Mouse (Mus musculus): ENCODE results near the gene Timm10b. TPM values are rescaled to one million over a fixed set of nuclear protein-coding genes. Genes with fewer than 3 reads are reported as not detected.

Gene Timm10b
- total RNA-seq, 2 experiments from 2014 or later, result 67.8 to 76.8 TPM

DNA sequence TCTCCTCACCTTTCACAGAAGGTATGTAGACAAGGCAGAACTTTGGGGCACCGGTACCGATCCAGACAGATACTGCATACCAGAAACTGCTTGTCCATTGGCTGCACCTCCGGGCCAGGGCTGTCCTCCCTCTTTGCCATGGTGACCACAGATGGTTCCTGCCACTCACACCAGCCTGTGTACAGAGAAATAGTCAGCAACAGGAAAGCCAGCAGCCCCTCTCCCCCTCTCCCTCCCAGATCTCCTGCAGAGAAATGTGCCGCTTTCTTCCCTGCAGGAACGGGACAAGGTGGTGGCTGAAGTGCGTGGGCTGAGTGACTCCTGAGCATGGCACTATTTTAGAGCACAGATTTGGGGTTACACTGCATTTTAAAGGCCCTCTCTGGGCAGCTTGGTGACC, 14.5 kb upstream of the Timm10b start:
- intact Hi-C loops (cut with DNase I), result no loop called here
- no peak for DNase-seq (ENCODE audit: extremely low spot score in 1 of 2, low spot score in 2 of 2)
- H3K4me3 ChIP-seq, result no peak overlapping the region
- H3K27ac ChIP-seq, result no peak overlapping the region
- TF ChIP-seq CTCF (IDR thresholded peaks at IDR 0.05), result no peak

DNA sequence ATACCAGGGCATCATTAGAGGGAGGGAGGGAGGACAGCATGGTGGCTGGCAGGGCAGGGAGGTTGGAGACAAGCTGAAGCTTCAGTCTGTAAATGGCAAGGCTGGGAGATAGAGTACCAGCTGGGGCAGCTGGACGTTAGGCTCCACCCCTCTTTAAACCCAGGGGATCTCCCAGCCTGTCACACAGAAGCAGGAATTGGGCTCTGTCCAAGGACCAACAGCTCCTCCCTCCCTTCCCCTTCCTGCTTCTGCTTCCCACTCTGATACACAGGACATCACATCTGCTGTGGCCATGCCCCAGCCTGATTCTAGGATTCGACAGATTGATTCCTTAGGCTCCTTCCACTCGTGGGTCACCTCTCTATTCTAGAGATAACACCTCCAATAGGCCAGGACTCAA, 11.2 kb upstream of the Timm10b start:
- TF ChIP-seq CTCF (IDR thresholded peaks at IDR 0.05), result no peak
- peak overlapping the region; percentile 75 for H3K27ac ChIP-seq
- intact Hi-C loops (cut with DNase I), result no loop called here
- DNase-seq (ENCODE audit: extremely low spot score in 1 of 2, low spot score in 2 of 2), result no peak
- no peak overlapping the region for H3K4me3 ChIP-seq

DNA sequence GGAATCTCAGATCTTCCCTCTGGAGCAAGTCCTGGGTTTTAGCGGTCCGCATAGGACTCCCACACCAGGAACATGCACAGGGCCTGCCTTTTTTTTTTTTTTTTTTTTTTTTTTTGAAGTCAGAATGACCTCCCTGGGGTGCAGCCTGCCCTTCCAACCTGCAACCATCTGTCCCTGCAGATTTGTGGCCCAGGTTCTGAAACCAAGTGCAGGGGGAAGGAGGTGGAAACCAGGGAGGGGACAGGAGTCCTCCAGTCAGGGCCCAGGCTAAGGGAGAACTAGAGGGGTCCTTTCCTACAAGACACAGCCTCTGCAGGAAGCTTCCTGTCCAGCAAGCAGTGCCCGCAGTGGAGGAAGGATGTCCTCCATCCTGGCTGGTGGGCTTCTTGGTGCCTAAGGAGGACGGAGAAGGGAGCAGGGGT, 7.3 kb upstream of the Timm10b start:
- DNase-seq (ENCODE audit: extremely low spot score in 1 of 2, low spot score in 2 of 2), result no peak
- intact Hi-C loops (cut with DNase I), result loop anchor here (2.0 to 10.0 kb wide), 2 partner anchors 78 to 228 kb away; partner anchors contain the start of genes Cnga4, Fam160a2 and Smpd1
- Histone ChIP-seq H3K27ac (peak overlapping the region; percentile 94), H3K4me3 (peak overlapping the region; percentile 68)
- TF ChIP-seq CTCF (IDR thresholded peaks at IDR 0.05), result no peak

DNA sequence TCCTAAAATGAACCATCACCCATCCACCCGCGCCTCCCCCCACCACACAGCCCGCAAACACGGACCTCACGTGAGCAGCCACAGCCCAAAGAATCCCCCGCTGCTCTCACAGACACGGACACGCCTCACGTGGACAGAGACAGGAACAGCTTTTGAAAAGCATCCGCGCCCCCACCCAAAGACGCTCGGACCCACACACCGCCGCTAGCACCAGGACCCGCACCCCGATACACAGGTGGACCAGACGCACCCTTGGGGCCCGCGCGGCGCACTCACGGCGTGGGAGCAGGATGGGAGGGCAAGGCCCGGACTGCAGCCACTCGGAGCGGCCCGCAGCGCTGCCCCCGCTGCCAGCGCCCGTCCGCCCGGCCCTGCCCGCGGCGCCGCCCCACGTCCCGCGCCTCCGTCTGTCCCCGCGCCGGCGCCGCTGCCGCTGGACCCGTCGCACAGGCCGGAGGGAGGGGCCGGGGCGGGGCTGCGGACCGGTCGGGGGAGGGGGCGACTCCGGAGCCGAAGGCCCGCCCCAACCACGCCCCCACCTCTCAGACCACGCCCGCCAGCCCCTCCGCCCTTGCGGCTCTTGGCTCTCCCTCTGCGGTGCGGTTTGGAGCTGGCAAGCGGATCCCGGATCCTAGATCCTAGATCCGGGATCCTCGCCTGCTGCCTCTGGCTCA, 6.6 kb upstream of the Timm10b start, which contains the start of gene Trim3:
Gene Trim3 (minus strand): TSS at position 445 of the 674 bp plus-strand sequence.
- intact Hi-C loops (cut with DNase I), result loop anchor here (2.0 to 10.0 kb wide), 2 partner anchors 78 to 228 kb away; partner anchors contain the start of genes Cnga4, Fam160a2 and Smpd1
- H3K4me3 ChIP-seq, result peak within 1 kb of the TSS; percentile 68
- H3K27ac ChIP-seq, result peak within 1 kb of the TSS; percentile 94
- TF ChIP-seq CTCF (IDR thresholded peaks at IDR 0.05), result no peak
- DNase-seq (ENCODE audit: extremely low spot score in 1 of 2, low spot score in 2 of 2), result peak; percentile 90 to 92

DNA sequence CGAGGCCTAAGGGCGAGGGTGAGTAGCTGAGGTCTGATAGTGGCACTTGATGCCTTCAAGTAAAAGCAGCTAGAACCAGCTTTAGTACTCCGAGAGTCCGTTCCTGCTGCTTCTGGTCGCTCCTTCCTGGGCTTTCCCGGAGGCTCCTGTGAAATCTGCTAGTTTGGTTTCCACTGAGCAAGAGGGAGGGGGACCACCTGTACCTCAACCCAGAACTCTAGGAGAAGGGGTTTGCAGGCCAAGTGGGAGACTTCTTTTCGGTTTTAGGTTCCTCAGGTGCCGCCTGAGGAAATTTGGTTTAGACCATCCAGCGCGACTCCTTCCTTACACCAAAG, 6.1 kb upstream of the Timm10b start:
- intact Hi-C loops (cut with DNase I), result loop anchor here (2.0 to 10.0 kb wide), 2 partner anchors 79 to 229 kb away; partner anchors contain the start of genes Cnga4, Fam160a2 and Smpd1
- H3K27ac ChIP-seq, result peak overlapping the region; percentile 76
- DNase-seq (ENCODE audit: extremely low spot score in 1 of 2, low spot score in 2 of 2), result no peak
- peak overlapping the region; percentile 68 for H3K4me3 ChIP-seq
- no peak for TF ChIP-seq CTCF (IDR thresholded peaks at IDR 0.05)

DNA sequence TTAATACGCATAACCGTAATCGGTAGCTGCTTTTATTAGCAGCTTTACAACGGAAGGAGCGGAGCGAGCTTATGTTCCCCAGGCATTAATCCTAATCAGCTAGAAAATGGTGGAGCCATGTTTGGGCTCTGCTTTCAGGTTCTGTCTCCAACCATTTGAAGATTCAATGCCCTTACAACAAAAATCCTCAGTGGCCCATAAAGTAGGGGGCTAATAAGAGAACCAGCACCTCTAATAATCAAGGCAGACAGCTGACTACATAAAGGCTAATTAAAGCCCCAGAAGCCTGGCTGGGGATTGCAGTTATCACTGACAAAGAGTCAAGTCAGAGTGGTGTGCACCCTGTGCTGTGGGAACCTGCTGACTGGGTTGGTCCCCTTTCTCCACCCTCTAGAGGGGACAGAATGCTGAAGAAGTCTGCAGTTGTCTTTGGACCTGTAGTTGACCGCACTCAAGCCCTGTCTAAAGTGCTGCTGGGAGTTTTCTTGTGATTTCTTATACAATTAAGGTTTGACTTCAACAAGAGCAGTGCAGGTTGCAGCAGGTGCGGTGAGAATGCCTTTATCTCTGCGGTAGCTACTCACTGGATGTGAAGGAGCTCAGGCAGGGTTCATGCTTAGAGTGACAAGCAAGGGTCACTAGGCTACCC, 5.5 kb upstream of the Timm10b start:
- Histone ChIP-seq H3K27ac (peak overlapping the region; percentile 76; the same call in 1 of the 2 replicates), H3K4me3 (peak overlapping the region; percentile 68)
- no peak for TF ChIP-seq CTCF (IDR thresholded peaks at IDR 0.05)
- DNase-seq (ENCODE audit: extremely low spot score in 1 of 2, low spot score in 2 of 2), result no peak
- intact Hi-C loops (cut with DNase I), result loop anchor here (10.0 kb wide), 1 partner anchor 230 kb away; the partner anchor contains the start of genes Cnga4 and Fam160a2

DNA sequence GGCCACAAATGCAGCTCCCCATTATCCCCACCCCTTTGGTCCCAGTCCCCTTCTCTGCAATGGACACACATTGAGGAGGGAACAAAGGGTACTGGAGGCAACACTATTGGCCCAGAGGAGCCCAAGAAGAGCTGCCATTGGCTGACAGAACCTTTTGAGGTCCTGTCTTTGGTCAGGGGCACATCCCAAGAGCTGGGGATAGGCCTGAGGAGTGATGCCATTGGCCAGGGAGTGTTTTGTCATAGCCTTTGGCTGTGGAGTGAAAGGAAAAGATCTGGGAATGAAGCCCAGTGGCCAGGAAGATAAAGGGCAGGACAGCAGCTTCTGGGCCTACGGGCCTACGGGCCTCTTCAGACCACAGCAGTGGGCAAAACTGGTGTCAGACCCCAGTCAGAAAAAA, 4.1 kb upstream of the Timm10b start:
- H3K4me3 ChIP-seq, result no peak overlapping the region
- intact Hi-C loops (cut with DNase I), result loop anchor here (5.0 to 10.0 kb wide), 2 partner anchors 112 to 231 kb away; partner anchors contain the start of genes Cnga4 and Fam160a2
- no peak for TF ChIP-seq CTCF (IDR thresholded peaks at IDR 0.05)
- no peak overlapping the region for H3K27ac ChIP-seq
- DNase-seq (ENCODE audit: extremely low spot score in 1 of 2, low spot score in 2 of 2), result no peak

DNA sequence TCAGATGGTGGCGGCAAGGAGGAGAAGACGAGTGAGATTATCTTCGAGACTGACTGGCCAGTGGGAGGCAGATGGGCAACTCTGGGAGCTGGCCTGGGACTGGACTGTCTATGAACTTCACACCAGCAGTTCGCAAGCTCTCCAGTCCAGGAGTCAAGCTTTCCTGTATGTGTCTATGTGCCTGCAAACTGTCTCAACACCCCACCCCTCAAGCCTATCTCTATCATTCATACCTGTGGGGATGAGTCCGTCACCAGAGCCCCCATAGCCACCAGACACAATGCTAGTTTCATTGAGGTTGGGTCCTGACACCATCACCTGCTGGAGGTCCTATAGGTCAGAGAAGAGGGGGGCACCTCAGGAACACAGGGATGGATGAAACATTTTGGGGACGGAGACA, 1.1 kb upstream of the Timm10b start:
- intact Hi-C loops (cut with DNase I), result loop anchor here (5.0 to 10.0 kb wide), 2 partner anchors 109 to 234 kb away; partner anchors contain the start of genes Cnga4 and Fam160a2
- H3K4me3 ChIP-seq, result no peak overlapping the region
- DNase-seq (ENCODE audit: extremely low spot score in 1 of 2, low spot score in 2 of 2), result peak in 1 of 2 experiments; percentile 8
- H3K27ac ChIP-seq, result no peak overlapping the region
- TF ChIP-seq CTCF (IDR thresholded peaks at IDR 0.05), result no peak

DNA sequence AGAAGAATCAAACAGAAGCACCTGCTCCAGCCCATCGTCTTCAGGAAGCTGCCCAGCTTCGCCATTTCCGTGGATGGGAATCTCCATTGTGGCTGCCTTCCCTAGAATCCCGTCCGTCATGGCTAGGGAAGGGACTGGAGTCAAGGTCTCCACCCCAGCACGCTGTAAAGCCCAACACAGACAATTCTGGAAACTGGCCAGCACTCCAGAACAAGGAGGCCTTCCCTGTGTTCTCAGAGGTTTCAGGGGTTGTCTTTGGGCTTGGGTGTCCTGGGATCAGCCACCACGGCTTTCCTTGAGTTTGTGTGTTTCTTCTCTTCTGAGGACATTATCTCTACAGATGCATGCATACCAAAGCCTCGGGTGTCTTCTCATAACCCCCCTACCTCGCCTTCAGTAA, 552 bp upstream of the Timm10b start:
- intact Hi-C loops (cut with DNase I), result loop anchor here (5.0 to 10.0 kb wide), 2 partner anchors 108 to 235 kb away; partner anchors contain the start of genes Cnga4 and Fam160a2
- Histone ChIP-seq H3K27ac (no peak overlapping the region), H3K4me3 (peak overlapping the region; percentile 77)
- TF ChIP-seq CTCF (IDR thresholded peaks at IDR 0.05), result no peak
- peak in 1 of 2 experiments; percentile 12 for DNase-seq (ENCODE audit: extremely low spot score in 1 of 2, low spot score in 2 of 2)

DNA sequence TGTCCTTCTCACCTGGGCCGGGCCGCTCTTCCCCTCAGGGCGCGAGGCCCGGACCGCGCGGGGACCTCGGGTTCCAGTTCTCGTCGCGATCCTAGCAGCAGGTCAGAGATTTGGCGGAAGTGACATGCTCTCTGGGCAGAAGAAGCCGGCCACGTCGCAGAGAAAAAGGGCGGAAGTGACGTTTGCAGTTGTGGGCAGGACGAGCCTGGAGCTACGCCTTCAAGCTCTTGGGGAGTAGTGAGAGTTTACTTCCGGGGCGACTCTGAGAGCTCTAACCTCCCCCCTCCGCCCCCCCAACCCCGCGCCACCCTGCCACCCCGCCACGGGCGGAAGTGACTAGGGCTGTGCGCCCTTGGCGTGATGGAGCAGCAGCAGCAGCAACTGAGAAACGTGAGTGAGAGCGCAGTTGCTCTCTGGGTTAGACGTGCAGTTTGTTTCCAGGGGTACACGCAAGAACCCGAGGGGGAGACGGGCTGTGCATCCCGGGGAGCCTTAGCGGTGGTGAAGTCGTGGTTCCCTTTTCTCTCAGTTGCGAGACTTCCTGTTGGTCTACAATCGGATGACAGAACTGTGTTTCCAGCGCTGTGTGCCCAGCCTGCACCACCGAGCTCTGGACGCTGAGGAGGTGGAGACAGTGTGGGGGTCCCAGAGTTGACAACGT, 507 bp downstream of the Timm10b start, which contains the start of the genes Arfip2 and Gm45799:
Gene Arfip2 (minus strand): TSS at position 184 of the 661 bp plus-strand sequence.
Gene Gm45799 (plus strand): TSS at position 320 of the 661 bp plus-strand sequence.
- Histone ChIP-seq H3K4me3 (peak within 1 kb of the TSS; percentile 77), H3K27ac (peak within 1 kb of the TSS; percentile 82)
- intact Hi-C loops (cut with DNase I), result loop anchor here (5.0 kb wide), 2 partner anchors 97 to 172 kb away; partner anchors contain the start of genes Ilk, Mrpl17 and Rrp8
- DNase-seq (ENCODE audit: extremely low spot score in 1 of 2, low spot score in 2 of 2), result peak; percentile 96 to 97
- no peak for TF ChIP-seq CTCF (IDR thresholded peaks at IDR 0.05)

DNA sequence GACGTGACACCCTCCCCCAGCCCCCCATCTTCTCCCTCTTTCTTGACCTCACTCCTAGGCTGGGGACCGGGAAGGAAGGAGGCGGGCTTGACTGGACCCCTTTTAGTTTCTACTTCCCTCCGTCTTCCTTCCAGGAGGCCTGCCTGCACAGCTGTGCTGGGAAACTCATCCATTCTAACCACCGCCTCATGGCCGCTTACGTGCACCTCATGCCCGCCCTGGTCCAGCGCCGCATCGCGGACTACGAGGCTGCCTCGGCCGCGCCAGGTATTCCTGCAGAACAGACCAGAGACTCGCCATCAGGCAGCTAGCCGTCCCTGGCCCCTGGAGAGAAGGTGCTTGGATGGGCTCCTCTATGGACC, 1.0 kb downstream of the Timm10b start:
- intact Hi-C loops (cut with DNase I), result loop anchor here (5.0 kb wide), 2 partner anchors 96 to 171 kb away; partner anchors contain the start of genes Ilk, Mrpl17 and Rrp8
- H3K4me3 ChIP-seq, result peak overlapping the region; percentile 77
- peak overlapping the region; percentile 82 for H3K27ac ChIP-seq
- no peak for DNase-seq (ENCODE audit: extremely low spot score in 1 of 2, low spot score in 2 of 2)
- no peak for TF ChIP-seq CTCF (IDR thresholded peaks at IDR 0.05)

Data from left cerebral cortex, adult 2 months (tissue).